Mouse (Mus musculus): ENCODE measurements around the gene Brs3.

Gene Brs3

DNA sequence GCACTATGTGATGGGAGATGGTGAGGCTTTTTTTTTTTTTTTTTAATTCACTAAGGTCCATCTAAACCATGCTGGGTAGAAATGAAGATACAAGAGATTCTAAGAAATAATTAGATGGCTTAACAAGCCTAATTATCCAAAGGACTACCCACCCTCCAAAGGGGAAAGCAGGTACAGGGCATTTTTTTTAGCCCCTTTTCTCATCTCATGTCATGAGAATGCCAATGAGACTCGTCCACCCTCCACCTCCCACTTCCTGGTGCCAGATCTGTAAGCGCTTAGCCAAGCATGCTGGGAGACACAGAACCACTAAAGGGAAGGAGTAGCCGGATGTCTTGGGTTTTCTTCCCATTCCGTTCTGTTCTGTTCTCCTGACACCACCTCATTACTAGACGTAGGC is at the start of gene Brs3:
Gene Brs3, plus strand, starts transcription at position 301 of the 400 bp plus-strand sequence.
- CTCF ChIA-PET, result no interaction called here

DNA sequence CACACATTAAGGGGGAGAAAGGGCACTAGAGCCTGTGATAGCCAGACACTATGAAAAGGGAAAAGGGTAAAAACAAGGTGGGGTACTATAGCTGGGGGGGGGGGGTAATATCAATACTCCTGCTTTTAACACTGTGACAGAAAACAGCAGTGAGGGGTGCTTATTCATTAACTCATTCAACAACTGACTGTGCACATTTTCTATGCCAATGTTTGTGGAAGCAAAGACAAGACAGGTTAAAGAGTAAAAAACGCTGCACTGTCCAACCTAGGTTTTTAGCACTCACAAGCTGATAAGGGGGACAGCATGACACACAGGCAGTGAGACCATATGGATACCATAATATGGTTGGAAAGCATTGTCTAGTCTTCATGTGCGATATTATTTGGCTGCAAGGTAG is 30.0 kb upstream of the Brs3 start:
- CTCF ChIA-PET, result no interaction called here

DNA sequence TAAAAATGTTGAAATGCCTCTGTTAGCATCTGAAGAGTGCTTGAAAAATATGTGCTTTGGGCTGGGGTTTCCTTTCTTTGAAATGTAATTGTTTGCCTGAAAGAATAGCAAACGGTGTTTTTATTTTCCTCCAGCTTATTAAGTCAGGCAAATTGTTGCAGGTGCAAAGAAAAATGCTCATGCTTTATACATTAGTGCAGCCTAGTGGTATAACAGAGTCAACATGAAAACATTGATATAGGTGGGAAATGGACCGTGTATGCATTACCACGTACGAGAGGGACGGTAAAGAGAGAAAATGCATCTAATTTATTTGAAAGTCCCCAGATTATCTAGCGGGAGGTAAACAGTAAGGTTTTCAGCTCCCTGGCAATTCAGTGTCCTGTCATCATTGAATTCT is 995 bp downstream of the Brs3 start:
- CTCF ChIA-PET, result no interaction called here

DNA sequence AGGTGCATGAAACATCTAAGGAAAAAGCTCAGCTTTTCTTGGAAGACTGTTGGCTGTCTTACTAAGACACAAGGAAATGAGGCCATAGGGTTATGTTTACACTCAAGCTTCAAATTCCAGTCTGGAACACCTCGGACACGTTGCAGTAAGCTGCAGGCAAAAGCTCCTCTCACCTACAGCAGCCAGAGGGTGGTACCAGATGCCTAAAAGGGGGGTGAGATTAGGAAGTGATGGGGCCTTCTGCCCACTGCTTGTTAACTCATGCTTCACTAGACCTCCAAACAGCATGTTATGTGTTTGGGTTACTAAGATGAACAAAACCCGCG is 9.9 kb downstream of the Brs3 start:
- CTCF ChIA-PET, result no interaction called here

DNA sequence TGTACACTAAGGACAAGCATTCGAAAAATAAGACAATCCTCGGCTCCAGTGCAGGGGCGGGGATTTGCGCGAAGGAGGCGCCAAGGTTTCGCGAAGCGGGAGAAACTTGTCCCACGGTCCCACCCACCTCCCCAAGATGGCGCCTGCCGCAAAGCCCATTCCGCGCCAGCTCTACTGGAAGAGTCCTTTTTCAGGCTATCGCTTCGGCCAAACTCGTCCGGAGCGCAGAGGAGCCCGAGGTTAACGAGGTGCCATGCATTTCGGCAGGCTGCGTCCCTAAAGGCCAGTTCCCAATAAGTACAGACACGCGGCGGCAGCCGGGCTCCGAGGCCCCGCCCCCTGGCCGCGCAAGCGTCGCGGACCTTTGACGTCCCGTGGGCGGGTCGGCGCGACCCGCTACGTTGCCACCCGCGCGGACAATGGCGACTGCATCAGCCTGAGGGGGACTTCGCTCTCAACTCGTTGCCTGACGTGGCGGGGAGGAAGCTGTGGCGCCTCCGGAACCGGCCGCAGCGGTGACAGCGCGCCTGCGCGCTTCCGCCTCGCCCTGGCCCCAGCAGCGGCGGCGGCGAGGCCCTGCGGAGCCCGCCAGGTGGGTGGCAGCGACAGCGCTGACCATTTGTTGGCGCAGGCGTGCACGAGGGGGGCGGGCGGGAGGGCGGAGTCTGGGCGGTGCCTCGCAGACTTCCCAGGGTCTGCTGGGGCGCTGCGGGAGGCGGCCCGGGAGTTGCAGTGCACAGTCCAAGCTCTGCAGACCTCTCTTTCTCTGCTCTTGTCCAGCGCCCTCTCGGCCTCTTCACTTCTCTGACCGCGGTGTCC is 10.5 kb downstream of the Brs3 start, which contains the start of gene Htatsf1:
Gene Htatsf1, plus strand, starts transcription at position 410 of the 819 bp plus-strand sequence.
- CTCF ChIA-PET, result no interaction called here

DNA sequence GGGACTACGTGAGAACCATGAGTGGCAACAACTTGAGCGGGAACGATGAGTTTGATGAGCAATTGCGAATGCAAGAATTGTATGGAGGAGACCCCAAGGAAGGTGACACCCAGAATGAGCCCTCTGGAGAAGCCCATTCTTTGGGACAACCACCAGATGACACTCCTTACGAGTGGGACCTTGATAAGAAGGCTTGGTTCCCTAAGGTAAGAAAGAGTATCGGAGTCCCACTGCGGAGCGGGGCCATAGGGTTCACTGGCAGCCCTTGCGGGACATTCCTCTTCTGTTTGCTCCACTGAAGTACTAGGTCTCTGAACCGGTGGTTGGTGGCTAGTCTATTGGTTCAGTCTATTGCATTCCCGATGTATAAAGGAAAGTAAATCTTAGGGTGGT is 11.1 kb downstream of the Brs3 start:
- CTCF ChIA-PET, result no interaction called here

DNA sequence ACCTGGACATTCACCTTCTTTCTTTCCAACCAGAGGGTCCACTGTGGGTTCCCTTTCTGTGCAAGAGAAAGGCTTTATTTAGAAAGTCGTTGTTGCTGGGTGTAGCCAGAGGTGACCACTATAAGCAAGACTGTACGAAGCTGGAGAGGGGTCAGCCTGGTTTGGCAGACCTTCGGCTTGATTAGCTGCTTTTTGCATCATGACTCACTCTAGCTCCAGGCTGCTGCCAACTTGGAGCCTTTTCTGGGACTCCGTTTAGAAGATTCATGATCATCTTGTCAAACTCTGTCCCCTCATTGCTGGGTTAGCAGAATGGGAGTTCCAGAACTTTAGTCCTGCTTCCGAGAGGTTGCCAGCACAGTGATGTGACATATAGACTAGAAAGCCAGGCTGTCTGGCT is 38.6 kb downstream of the Brs3 start:
- CTCF ChIA-PET, result no interaction called here

DNA sequence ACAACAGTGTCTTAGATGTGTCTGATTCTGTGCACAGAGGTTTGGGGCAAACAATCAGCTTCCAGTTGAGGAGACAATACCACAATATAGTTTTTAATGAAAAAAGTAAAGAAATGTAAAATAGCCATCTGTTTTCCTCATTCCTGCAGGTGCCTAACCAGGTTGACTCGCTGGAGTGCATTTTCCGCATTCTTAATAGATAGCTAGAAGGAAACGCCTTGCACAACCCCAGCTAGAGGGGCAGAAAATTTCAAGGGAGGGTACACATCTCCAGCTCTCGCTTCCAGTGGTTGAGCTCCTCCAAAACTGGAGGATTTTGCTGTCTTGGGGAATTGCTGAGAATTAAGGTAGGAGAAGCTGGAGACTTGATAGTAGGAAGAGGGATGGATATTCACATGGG is 44.9 kb downstream of the Brs3 start, which contains the start of gene Vgll1:
Gene Vgll1, plus strand, starts transcription at position 301 of the 400 bp plus-strand sequence.
- CTCF ChIA-PET, result no interaction called here
